Mouse (Mus musculus) midbrain, embryonic 16.5 days (tissue): Measurements from ENCODE around the gene Dclk3. TPM values are rescaled to one million over a fixed set of nuclear protein-coding genes. Genes with fewer than 3 reads are reported as not detected.

ENCODE experiments used
- ATAC-seq: fragments of 200-750 bp; cut with Nextera tagmentation; 2 replicates; pipeline ENCODE4 v1.8.0; 2017; ENCODE audit warnings: moderate TSS enrichment
- H3K27ac ChIP-seq: fragments of 300-500 bp; sonication (generic); 2 replicates; pipeline ENCODE4 v1.5.1; 2014; ENCODE audit warnings: mild to moderate bottlenecking, low read length, mixed read lengths
- H3K27me3 ChIP-seq: fragments of 300-500 bp; sonication (generic); 2 replicates; pipeline ENCODE4 v1.6.1; 2014; ENCODE audit warnings: low read depth, low read length, mixed read lengths; ENCODE audit not compliant: control insufficient read depth, insufficient read depth
- H3K36me3 ChIP-seq: fragments of 300-500 bp; sonication (generic); 2 replicates; pipeline ENCODE4 v1.6.1; 2014; ENCODE audit warnings: mild to moderate bottlenecking, low read length, moderate library complexity, mixed read lengths; ENCODE audit not compliant: control insufficient read depth, insufficient read depth
- H3K4me1 ChIP-seq: fragments of 300-500 bp; sonication (generic); 2 replicates; pipeline ENCODE4 v1.6.1; 2014; ENCODE audit warnings: mild to moderate bottlenecking, low read length, mixed read lengths; ENCODE audit not compliant: control insufficient read depth, insufficient read depth
- H3K4me2 ChIP-seq: fragments of 300-500 bp; sonication (generic); 2 replicates; pipeline ENCODE4 v1.6.1; 2014; ENCODE audit warnings: mild to moderate bottlenecking, low read length, mixed read lengths
- H3K4me3 ChIP-seq: fragments of 300-500 bp; sonication (generic); 2 replicates; pipeline ENCODE4 v1.5.1; 2014; ENCODE audit warnings: low read depth, mild to moderate bottlenecking, low read length, moderate library complexity, mixed read lengths
- H3K9ac ChIP-seq: fragments of 300-500 bp; sonication (generic); 2 replicates; pipeline ENCODE4 v1.6.1; 2014; ENCODE audit warnings: low read depth, low read length, mixed read lengths
- H3K9me3 ChIP-seq: fragments of 300-500 bp; sonication (generic); replicated peaks from 2 replicates; pipeline ENCODE4 v1.6.1; 2014; ENCODE audit warnings: mild to moderate bottlenecking, low read length, mixed read lengths; ENCODE audit not compliant: control insufficient read depth, poor library complexity, severe bottlenecking
- WGBS: fragments of 180-500 bp; shearing (Covaris S2); extraction: QIAGEN DNeasy Blood & Tissue Kit; methylation state at CpG from one replicate; pipeline ENCODE4 v1.1.7; 2014; 5-methylcytosine and 5-hydroxymethylcytosine counted together
- polyA plus RNA-seq: library from polyadenylated mRNA; unstranded; fragments of >200 nt; fragmentation: Nextera tagmentation; extraction: Ambion mirVana; gene quantifications from 2 replicates; pipeline ENCODE4 v1.2.1, GENCODE M21; 2015

Dclk3 gene
- polyA plus RNA-seq, 1 experiment from 2014 or later: 7.5 TPM

- no peaks in the 10 kb centered on the region for H3K27me3 ChIP-seq
- 21% methylated on average over 10 of the region's 10 CpGs for WGBS
- no peak overlapping the region for H3K4me3 ChIP-seq
- no peaks in the 10 kb centered on the region for H3K9me3 ChIP-seq
- H3K36me3 ChIP-seq: no peaks in the 10 kb centered on the region
- no peak overlapping the region for H3K27ac ChIP-seq
- no peaks in the 10 kb centered on the region for H3K4me1 ChIP-seq
- no peak overlapping the region for H3K4me2 ChIP-seq
- ATAC-seq: no peak
- H3K9ac ChIP-seq: no peak overlapping the region
Measured at GRCm38 (mm10) chr9:111486645-111487477, 48.0 kb downstream of the Dclk3 start.

GRCm38 (mm10) chr9:111490583-111490982 lies 51.7 kb downstream of the Dclk3 start:
- no peaks in the 10 kb centered on the region for H3K36me3 ChIP-seq
- peak; percentile 56; the same call in 1 of the 2 replicates for ATAC-seq

GRCm38 (mm10) chr9:111491280-111491679 lies 52.4 kb downstream of the Dclk3 start:
- H3K4me1 ChIP-seq: peaks cover 2% of the 10 kb centered on the region; the same call in 1 of the 2 replicates
- H3K27ac ChIP-seq: no peak overlapping the region
- H3K9me3 ChIP-seq: no peaks in the 10 kb centered on the region
- no peak overlapping the region for H3K9ac ChIP-seq
- no peak for ATAC-seq
- no peaks in the 10 kb centered on the region for H3K27me3 ChIP-seq
- no peak overlapping the region for H3K4me3 ChIP-seq
- no peaks in the 10 kb centered on the region for H3K36me3 ChIP-seq
- WGBS: 62% methylated on average over 4 of the region's 4 CpGs
- H3K4me2 ChIP-seq: no peak overlapping the region

More at GRCm38 (mm10) chr9:111490583-111490982, 51.7 kb downstream of the Dclk3 start:
- Histone ChIP-seq H3K27me3 (no peaks in the 10 kb centered on the region), H3K4me2 (no peak overlapping the region), H3K9me3 (no peaks in the 10 kb centered on the region), H3K4me1 (no peaks in the 10 kb centered on the region), H3K9ac (no peak overlapping the region), H3K27ac (no peak overlapping the region), H3K4me3 (no peak overlapping the region)
- WGBS: 40% methylated on average over 8 of the region's 8 CpGs

- ATAC-seq: no peak
- H3K4me3 ChIP-seq: no peak overlapping the region
- no peaks in the 10 kb centered on the region for H3K36me3 ChIP-seq
- 67% methylated on average over 5 of the region's 5 CpGs for WGBS
- H3K4me2 ChIP-seq: no peak overlapping the region
- H3K9ac ChIP-seq: no peak overlapping the region
- H3K27ac ChIP-seq: no peak overlapping the region
- H3K9me3 ChIP-seq: no peaks in the 10 kb centered on the region
- H3K4me1 ChIP-seq: peaks cover 7% of the 10 kb centered on the region
- H3K27me3 ChIP-seq: no peaks in the 10 kb centered on the region
Measured at GRCm38 (mm10) chr9:111493490-111493889, 54.6 kb downstream of the Dclk3 start.

GRCm38 (mm10) chr9:111495561-111495960 lies 56.7 kb downstream of the Dclk3 start:
- no peaks in the 10 kb centered on the region for H3K9me3 ChIP-seq
- no peak overlapping the region for H3K9ac ChIP-seq
- H3K4me3 ChIP-seq: no peak overlapping the region
- no peaks in the 10 kb centered on the region for H3K36me3 ChIP-seq
- H3K4me2 ChIP-seq: no peak overlapping the region
- ATAC-seq: peak; percentile 70; the same call in 1 of the 2 replicates
- no peaks in the 10 kb centered on the region for H3K27me3 ChIP-seq
- WGBS: under 1% methylated on average over 5 of the region's 5 CpGs
- peaks cover 7% of the 10 kb centered on the region for H3K4me1 ChIP-seq
- no peak overlapping the region for H3K27ac ChIP-seq

- ATAC-seq: peak; percentile 76; the same call in 1 of the 2 replicates
- peaks cover 7% of the 10 kb centered on the region for H3K4me1 ChIP-seq
- no peak overlapping the region for H3K4me3 ChIP-seq
- no peak overlapping the region for H3K4me2 ChIP-seq
- WGBS: 31% methylated on average over 9 of the region's 9 CpGs
- no peak overlapping the region for H3K9ac ChIP-seq
- no peaks in the 10 kb centered on the region for H3K27me3 ChIP-seq
- H3K36me3 ChIP-seq: no peaks in the 10 kb centered on the region
- no peaks in the 10 kb centered on the region for H3K9me3 ChIP-seq
- no peak overlapping the region for H3K27ac ChIP-seq
Measured at GRCm38 (mm10) chr9:111497074-111497811, 58.4 kb downstream of the Dclk3 start.

- peaks cover 7% of the 10 kb centered on the region for H3K4me1 ChIP-seq
- H3K27ac ChIP-seq: no peak overlapping the region
- H3K36me3 ChIP-seq: no peaks in the 10 kb centered on the region
- no peak overlapping the region for H3K9ac ChIP-seq
- 81% methylated on average over 9 of the region's 9 CpGs for WGBS
- H3K4me2 ChIP-seq: no peak overlapping the region
- H3K4me3 ChIP-seq: no peak overlapping the region
- H3K9me3 ChIP-seq: no peaks in the 10 kb centered on the region
- no peak for ATAC-seq
- no peaks in the 10 kb centered on the region for H3K27me3 ChIP-seq
Measured at GRCm38 (mm10) chr9:111500211-111500610, 61.3 kb downstream of the Dclk3 start.

- H3K27ac ChIP-seq: no peak overlapping the region
- no peak for ATAC-seq
- WGBS: 26% methylated on average over 3 of the region's 3 CpGs
Measured at GRCm38 (mm10) chr9:111506075-111506474, 67.2 kb downstream of the Dclk3 start.

More at GRCm38 (mm10) chr9:111506075-111506474, 67.2 kb downstream of the Dclk3 start:
- H3K27me3 ChIP-seq: no peaks in the 10 kb centered on the region
- H3K4me1 ChIP-seq: no peaks in the 10 kb centered on the region
- no peaks in the 10 kb centered on the region for H3K36me3 ChIP-seq
- H3K9me3 ChIP-seq: 0 out of 2 replicates have a peak, but pooled peaks cover 3% of the 10 kb centered on the region
- H3K9ac ChIP-seq: no peak overlapping the region
- no peak overlapping the region for H3K4me3 ChIP-seq
- no peak overlapping the region for H3K4me2 ChIP-seq
